Mouse (Mus musculus) megakaryocyte, embryonic 14.5 days (primary cell): ENCODE data around the gene Nova2. TPM values are rescaled to one million over a fixed set of nuclear protein-coding genes. Genes with fewer than 3 reads are reported as not detected.

Experiments used
- H3K27me3 ChIP-seq: replicated peaks from 2 replicates; pipeline ENCODE3; 2012; ENCODE audit warnings: inconsistent platforms
- H3K36me3 ChIP-seq: replicated peaks from 2 replicates; pipeline ENCODE3; 2012; ENCODE audit warnings: low read length, inconsistent platforms, mixed read lengths
- H3K4me1 ChIP-seq: 2 replicates; pipeline ENCODE4 v1.6.1; 2012; ENCODE audit warnings: inconsistent platforms
- H3K4me3 ChIP-seq: replicated peaks from 2 replicates; pipeline ENCODE3; 2012; ENCODE audit warnings: moderate library complexity, mild to moderate bottlenecking, inconsistent platforms
- H3K9me3 ChIP-seq: 2 replicates; pipeline ENCODE4 v1.6.1; 2012; ENCODE audit warnings: inconsistent platforms
- FLI1 ChIP-seq: IDR thresholded peaks from 2 replicates; pipeline ENCODE4 v1.6.1; 2012; ENCODE audit warnings: low read length, inconsistent platforms, mixed read lengths
- GATA1 ChIP-seq: IDR thresholded peaks from 3 replicates; pipeline ENCODE4 v1.6.1; 2012; ENCODE audit warnings: mixed read lengths, low read length, inconsistent platforms, borderline replicate concordance
- polyA plus RNA-seq: library from polyadenylated mRNA; stranded (reverse); fragments of >175 nt; gene quantifications from 2 replicates; pipeline ENCODE4 v1.2.3, GENCODE M21; 2012; ENCODE audit warnings: low replicate concordance; ENCODE audit not compliant: insufficient read depth

Nova2 gene
- polyA plus RNA-seq, 1 experiment: 0.02 TPM

GRCm38 (mm10) chr7:19007026-19007977 lies 81.6 kb downstream of the Nova2 start:
- Histone ChIP-seq H3K27me3 (no peaks in the 10 kb centered on the region), H3K4me3 (no peak overlapping the region), H3K4me1 (peaks cover 71% of the 10 kb centered on the region), H3K36me3 (peaks cover 26% of the 10 kb centered on the region), H3K9me3 (no peaks in the 10 kb centered on the region)
- no peak for TF ChIP-seq GATA1
- no peak for TF ChIP-seq FLI1

- H3K9me3 ChIP-seq: no peaks in the 10 kb centered on the region
- TF ChIP-seq GATA1 (no peak), FLI1 (no peak)
- peaks cover 17% of the 10 kb centered on the region for H3K36me3 ChIP-seq
- H3K27me3 ChIP-seq: peaks cover 13% of the 10 kb centered on the region
- peak overlapping the region; percentile 20 for H3K4me3 ChIP-seq
- peaks cover 51% of the 10 kb centered on the region for H3K4me1 ChIP-seq
Measured at GRCm38 (mm10) chr7:19010581-19010980, 84.9 kb downstream of the Nova2 start.

- peak overlapping the region; percentile 87 for H3K4me3 ChIP-seq
- peaks cover 13% of the 10 kb centered on the region for H3K27me3 ChIP-seq
- H3K9me3 ChIP-seq: no peaks in the 10 kb centered on the region
- TF ChIP-seq FLI1 (no peak), GATA1 (no peak)
- H3K36me3 ChIP-seq: peaks cover 4% of the 10 kb centered on the region
- peaks cover 35% of the 10 kb centered on the region for H3K4me1 ChIP-seq
Measured at GRCm38 (mm10) chr7:19012025-19012621, 86.4 kb downstream of the Nova2 start.

- H3K4me1 ChIP-seq: peaks cover 28% of the 10 kb centered on the region
- H3K36me3 ChIP-seq: no peaks in the 10 kb centered on the region
- H3K4me3 ChIP-seq: no peak overlapping the region
- TF ChIP-seq FLI1 (no peak), GATA1 (no peak)
- no peaks in the 10 kb centered on the region for H3K9me3 ChIP-seq
- H3K27me3 ChIP-seq: peaks cover 13% of the 10 kb centered on the region
Measured at GRCm38 (mm10) chr7:19012882-19013281, 87.2 kb downstream of the Nova2 start.

- H3K9me3 ChIP-seq: no peaks in the 10 kb centered on the region
- no peak overlapping the region for H3K4me3 ChIP-seq
- H3K27me3 ChIP-seq: peaks cover 16% of the 10 kb centered on the region
- H3K36me3 ChIP-seq: no peaks in the 10 kb centered on the region
- H3K4me1 ChIP-seq: peaks cover 25% of the 10 kb centered on the region
- TF ChIP-seq GATA1: no peak
- no peak for TF ChIP-seq FLI1
Measured at GRCm38 (mm10) chr7:19014452-19014851, 88.8 kb downstream of the Nova2 start.

Other genes starting within 250 kb of the Nova2 start
- not detected in 2 replicates for gene Psg20, start 239.7 kb upstream of the Nova2 start, polyA plus RNA-seq
- gene Psg22, start 207.8 kb upstream of the Nova2 start, polyA plus RNA-seq: 1.0 TPM in 1 of 2 replicates, not detected in the other
- gene Psg19, start 127.4 kb upstream of the Nova2 start, polyA plus RNA-seq: not detected in 2 replicates
- not detected in 2 replicates for gene Psg17, start 104.3 kb upstream of the Nova2 start, polyA plus RNA-seq
- gene Mill2, start 85.9 kb upstream of the Nova2 start, polyA plus RNA-seq: 0.79 TPM in 1 of 2 replicates, not detected in the other
- 14.1 TPM in 1 of 2 replicates, not detected in the other for gene Pglyrp1, start 54.6 kb upstream of the Nova2 start, polyA plus RNA-seq
- 55.0 and 80.2 TPM in 2 replicates for gene Ccdc61, start 15.5 kb upstream of the Nova2 start, polyA plus RNA-seq
- gene Nanos2, start 61.5 kb downstream of the Nova2 start, polyA plus RNA-seq: not detected in 2 replicates
- gene Mypop, start 65.4 kb downstream of the Nova2 start, polyA plus RNA-seq: 2.5 and 6.7 TPM in 2 replicates
- gene Irf2bp1, start 78.2 kb downstream of the Nova2 start, polyA plus RNA-seq: 53.2 and 120 TPM in 2 replicates
- not detected in 2 replicates for gene Foxa3, start 97.7 kb downstream of the Nova2 start, polyA plus RNA-seq
- 176 and 205 TPM in 2 replicates for gene Sympk, start 98.5 kb downstream of the Nova2 start, polyA plus RNA-seq
- not detected in 2 replicates for gene Rsph6a, start 128.8 kb downstream of the Nova2 start, polyA plus RNA-seq
- gene Dmwd, start 150.3 kb downstream of the Nova2 start, polyA plus RNA-seq: 13.4 and 30.3 TPM in 2 replicates
- 7.7 and 25.2 TPM in 2 replicates for gene Dmpk, start 158.0 kb downstream of the Nova2 start, polyA plus RNA-seq
- gene Six5, start 168.7 kb downstream of the Nova2 start, polyA plus RNA-seq: 11.5 and 23.2 TPM in 2 replicates
- gene Gm4969, start 192.5 kb downstream of the Nova2 start, polyA plus RNA-seq: not detected in 2 replicates
- gene Fbxo46, start 194.0 kb downstream of the Nova2 start, polyA plus RNA-seq: 28.9 and 35.0 TPM in 2 replicates
- gene Qpctl, start 223.4 kb downstream of the Nova2 start, polyA plus RNA-seq: 5.0 and 11.8 TPM in 2 replicates
- 50.5 and 69.4 TPM in 2 replicates for gene Snrpd2, start 223.8 kb downstream of the Nova2 start, polyA plus RNA-seq
- 1.2 TPM in 2 replicates for gene Gipr, start 240.2 kb downstream of the Nova2 start, polyA plus RNA-seq